Mouse (Mus musculus): ENCODE data around the gene Naa80.

Gene Naa80

GRCm38 (mm10) chr9:107618778-107619545 is 40.3 kb downstream of the Naa80 start:
- peak; percentile 44 for DNase-seq (ENCODE audit: low read depth)

- DNase-seq (ENCODE audit: low read depth), result peak; percentile 76
Measured at GRCm38 (mm10) chr9:107619546-107619879, 40.8 kb downstream of the Naa80 start.

GRCm38 (mm10) chr9:107620954-107621353 is 42.3 kb downstream of the Naa80 start:
- peak; percentile 36 for DNase-seq (ENCODE audit: low read depth)

GRCm38 (mm10) chr9:107624539-107624938 is 45.9 kb downstream of the Naa80 start:
- no peak for DNase-seq (ENCODE audit: low read depth)

GRCm38 (mm10) chr9:107624951-107625350 is 46.3 kb downstream of the Naa80 start:
- no peak for DNase-seq (ENCODE audit: low read depth)

GRCm38 (mm10) chr9:107625351-107626128 is 46.9 kb downstream of the Naa80 start:
- no peak for DNase-seq (ENCODE audit: low read depth)

- DNase-seq (ENCODE audit: low read depth), result peak; percentile 85
Measured at GRCm38 (mm10) chr9:107626158-107626843, 47.6 kb downstream of the Naa80 start.

GRCm38 (mm10) chr9:107626844-107627277 is 48.2 kb downstream of the Naa80 start:
- peak; percentile 84 for DNase-seq (ENCODE audit: low read depth)

- DNase-seq (ENCODE audit: low read depth), result no peak
Measured at GRCm38 (mm10) chr9:107627387-107628255, 48.9 kb downstream of the Naa80 start.

- DNase-seq (ENCODE audit: low read depth), result no peak
Measured at GRCm38 (mm10) chr9:107628721-107629410, 50.2 kb downstream of the Naa80 start.

GRCm38 (mm10) chr9:107629411-107629730 is 50.7 kb downstream of the Naa80 start:
- no peak for DNase-seq (ENCODE audit: low read depth)

GRCm38 (mm10) chr9:107629901-107630425 is 51.3 kb downstream of the Naa80 start:
- DNase-seq (ENCODE audit: low read depth), result no peak

GRCm38 (mm10) chr9:107630576-107630975 is 51.9 kb downstream of the Naa80 start:
- DNase-seq (ENCODE audit: low read depth), result peak; percentile 48

- no peak for DNase-seq (ENCODE audit: low read depth)
Measured at GRCm38 (mm10) chr9:107631311-107631826, 52.7 kb downstream of the Naa80 start.

- no peak for DNase-seq (ENCODE audit: low read depth)
Measured at GRCm38 (mm10) chr9:107631861-107632260, 53.2 kb downstream of the Naa80 start.

GRCm38 (mm10) chr9:107632478-107632877 is 53.8 kb downstream of the Naa80 start:
- peak; percentile 41 for DNase-seq (ENCODE audit: low read depth)

GRCm38 (mm10) chr9:107633091-107633660 is 54.5 kb downstream of the Naa80 start:
- peak; percentile 88 for DNase-seq (ENCODE audit: low read depth)
